Mouse (Mus musculus): ENCODE data around the gene Gabrg3.

Gene Gabrg3

DNA sequence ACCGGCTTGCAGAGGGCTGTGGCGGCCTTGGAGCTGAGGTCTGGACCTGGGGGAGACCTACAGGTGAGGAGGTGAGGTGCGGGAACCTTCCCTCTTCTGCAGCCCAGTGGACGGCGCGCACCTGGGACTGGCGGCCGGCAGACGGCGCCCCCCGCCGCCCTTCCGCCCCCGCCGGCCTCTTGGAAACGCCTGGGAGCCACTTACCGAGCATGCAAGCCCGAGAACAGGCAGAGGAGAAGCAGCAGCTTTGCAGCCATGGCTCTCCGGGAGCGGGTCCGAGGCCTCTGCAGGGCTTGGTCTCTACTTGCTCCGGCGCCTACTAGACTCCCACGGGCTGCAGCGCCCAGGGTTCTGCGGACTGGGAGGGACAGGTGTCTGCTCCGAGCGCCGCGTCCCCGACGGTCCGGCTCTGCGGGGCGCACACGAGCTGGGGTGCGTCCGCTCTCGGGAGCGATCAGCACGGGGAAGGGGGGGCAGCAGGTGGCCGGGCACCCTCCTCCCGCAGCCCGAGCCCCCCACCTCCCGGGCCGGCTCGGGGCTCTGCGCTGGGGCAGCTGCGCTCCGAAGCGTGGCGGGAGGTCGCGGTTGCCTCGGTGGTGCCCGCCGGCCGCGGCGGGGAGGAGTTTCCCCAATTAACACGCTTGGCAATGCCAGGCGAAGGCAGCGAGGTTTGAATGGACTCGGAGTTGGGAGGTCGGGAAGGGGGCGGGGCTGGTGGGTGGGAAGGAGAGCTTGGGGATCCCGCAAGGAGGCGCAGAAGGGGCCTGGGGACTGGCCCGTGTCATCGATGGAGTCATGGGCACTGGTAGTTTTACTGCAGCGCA lies at the start of gene Gabrg3:
Gabrg3 (minus strand) TSS at position 672 of the 824 bp plus-strand sequence.
- peak; percentile 44 for DNase-seq

DNA sequence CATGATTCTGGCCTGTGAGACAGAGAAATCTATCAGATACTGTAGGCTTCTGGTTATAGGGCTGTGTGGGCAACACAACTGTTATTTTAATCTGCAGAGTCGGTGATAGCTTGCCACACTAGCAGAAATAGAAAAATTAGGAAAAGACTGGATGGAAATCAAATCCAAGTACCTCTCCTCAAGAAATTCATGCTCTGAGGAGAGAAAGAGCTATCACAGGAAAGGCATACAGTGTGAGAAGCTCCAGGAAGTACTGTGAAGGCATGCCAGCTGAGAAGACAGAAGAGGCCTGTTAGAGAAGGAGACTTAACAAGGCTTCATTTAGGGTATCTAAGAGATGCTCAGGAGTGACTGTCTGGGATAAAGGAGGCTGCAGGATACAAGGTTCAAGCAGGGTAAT lies 35.7 kb upstream of the Gabrg3 start:
- DNase-seq = no peak

DNA sequence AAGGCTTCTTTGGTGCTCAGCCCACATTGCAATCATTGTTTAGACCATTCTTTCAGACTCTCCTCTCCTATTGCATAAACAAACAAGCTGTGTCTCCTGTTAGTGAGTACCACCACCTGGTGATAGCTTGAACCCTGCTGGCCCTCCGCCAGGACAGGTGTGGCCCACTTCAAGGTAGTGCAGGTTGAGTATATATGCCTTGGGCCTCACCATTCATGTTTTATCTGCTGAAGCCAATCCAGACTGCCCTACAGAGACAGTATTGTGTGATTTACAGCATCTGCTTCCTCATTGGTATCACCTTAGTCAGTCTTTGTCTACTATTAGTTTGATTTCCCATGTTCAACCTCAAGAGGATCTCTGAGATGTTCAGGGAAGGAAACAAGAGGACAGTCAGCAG lies 34.1 kb upstream of the Gabrg3 start:
- DNase-seq = no peak

DNA sequence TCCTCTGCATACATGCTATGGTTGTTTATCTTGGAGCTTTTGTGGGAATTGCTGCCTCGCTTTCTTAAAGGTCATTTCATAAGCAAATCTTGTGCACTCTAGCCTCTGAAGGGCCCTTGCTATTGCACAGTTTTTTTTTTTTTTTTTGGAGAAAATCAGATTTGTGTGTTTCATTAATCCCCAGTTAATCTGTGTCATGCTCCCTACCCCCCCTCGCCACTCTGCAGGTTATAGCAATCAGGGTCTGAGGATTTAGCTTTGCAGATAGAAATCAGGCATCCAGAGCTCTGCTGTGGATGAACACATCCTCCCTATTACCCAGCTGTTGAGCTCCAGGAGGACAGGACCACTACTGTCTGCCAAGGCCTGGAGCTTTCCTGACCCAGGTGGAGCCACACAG lies 32.4 kb upstream of the Gabrg3 start, which contains the start of gene Gabrb3:
Gabrb3 (plus strand) TSS at position 301 of the 400 bp plus-strand sequence.
- no peak for DNase-seq

DNA sequence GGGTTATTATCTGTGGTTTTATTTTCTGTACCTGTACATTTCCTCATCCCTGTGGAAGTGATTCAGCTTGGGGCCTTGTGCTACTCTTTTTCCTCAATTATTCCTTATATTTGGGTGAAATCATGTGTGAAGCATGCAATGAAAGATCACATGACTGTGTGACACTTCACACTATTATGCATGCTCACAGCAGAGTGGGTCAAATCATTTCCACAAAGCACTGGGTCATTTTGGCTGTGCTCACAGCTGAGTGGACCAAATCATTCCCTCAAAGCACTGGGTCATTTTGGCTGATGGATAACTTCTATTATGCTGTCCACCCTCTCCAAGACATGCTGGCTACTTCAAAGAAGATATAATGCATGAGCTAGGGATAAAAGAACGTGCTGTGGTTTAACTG lies 25.9 kb upstream of the Gabrg3 start:
- DNase-seq = no peak

DNA sequence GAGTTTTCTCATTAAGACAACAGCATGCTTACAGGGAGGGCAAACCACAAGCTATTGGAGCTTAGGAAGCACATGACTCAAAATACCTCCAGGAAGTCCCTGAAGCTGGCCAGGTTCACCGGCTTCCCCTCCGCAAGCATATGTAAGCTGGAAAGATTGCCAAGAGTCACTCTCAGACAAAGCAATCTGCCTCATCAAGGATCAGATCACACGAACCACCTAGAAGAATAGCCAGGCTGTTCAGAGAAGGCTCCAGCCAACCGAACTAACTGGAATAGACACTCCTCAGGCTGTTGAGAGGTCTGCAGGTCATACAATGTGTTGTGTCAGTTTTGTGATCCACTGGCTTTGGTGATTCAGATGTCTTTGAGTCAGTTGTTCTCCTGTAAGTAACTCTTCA lies 24.2 kb upstream of the Gabrg3 start:
- no peak for DNase-seq

DNA sequence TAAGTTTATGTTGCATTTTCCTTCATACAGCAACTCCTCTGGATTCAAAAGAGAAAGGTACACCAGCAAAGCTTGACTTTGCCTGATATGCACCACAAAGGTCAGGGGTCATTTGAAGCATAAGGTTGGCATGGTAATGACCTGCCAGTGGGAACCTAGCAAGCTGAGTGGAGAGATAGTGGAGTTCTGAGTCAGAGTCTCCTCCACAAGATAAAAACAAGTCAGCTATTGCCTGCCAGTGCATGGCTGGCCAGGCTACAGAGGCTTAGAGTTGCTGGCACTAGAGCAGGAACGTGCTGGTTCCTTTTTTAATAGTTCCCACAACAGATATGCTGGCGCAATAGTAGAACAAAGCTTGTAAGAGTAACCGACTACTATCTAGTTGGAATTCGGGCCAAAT lies 6.6 kb upstream of the Gabrg3 start:
- DNase-seq = no peak

DNA sequence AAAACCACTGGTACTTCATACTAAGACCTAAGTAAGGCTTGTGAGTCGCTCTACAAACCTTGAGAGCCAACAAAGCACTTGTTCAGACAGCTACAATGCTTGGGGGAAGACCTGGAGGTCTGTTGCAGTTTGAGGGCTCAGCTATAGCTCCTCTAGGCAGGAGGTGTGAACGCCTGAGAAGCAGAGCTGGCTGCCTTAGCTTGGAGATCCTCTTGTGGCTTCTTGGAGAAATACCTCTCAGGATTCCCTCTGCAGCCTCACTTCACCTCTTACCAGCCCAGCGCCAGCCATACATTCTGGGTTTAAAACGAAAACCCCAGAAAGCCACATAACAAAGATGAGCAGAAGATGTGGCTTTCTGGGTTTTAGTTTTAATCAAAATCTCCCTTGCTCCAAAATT lies 3.1 kb upstream of the Gabrg3 start:
- no peak for DNase-seq

DNA sequence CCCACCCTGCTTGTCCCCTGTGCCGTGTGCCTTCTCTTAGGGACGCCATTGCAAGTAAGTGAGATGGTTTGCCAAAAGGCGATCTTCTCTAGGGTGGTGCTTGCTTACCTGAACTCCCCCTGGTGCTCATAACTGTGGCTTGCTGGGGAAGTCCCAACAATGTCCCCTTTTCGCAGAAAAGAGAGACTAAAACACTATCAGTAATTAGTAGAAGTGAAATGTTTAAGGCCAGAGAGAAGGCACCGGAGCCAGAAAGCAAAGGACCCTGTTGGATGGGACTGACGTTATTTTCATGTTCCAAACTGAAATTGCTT lies 310 bp upstream of the Gabrg3 start:
- no peak for DNase-seq

DNA sequence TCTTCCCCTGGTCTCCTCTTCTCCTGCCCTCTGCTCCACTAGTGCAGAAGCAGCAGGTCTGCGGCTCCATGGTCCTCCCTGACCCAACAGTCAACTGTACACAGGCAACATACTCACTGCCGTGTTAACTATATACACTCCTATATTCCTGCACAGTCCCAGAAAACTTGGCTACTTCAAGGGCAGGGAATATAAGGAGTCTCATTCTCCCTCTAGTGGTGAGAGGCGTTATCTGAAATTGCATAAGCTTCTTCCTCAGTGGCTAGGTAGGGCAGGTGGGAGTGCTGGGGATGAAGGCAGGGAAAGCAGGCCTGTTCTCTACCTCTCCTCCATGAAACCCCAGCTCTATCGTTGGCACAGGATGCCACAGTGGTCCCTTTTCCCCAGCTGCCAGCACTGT lies 2.9 kb downstream of the Gabrg3 start:
- DNase-seq = peak; percentile 25

DNA sequence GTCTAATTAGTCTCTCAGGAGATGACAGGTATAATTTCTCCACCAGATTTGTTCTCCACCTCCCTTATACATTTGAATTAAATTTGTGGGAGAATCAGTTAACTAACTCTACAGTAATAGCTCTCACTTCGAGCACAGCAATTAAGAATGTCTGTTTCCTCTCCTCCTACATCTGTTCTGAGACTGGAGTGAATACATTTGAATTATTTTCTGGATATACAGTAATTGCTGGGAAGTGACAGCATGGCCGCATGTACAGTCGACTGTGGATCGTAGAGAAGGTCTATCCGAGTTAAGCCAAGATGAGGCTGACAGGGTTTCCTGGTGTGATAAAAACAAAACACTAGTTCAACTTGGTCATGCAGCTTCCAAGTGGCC lies 21.0 kb downstream of the Gabrg3 start:
- no peak for DNase-seq

DNA sequence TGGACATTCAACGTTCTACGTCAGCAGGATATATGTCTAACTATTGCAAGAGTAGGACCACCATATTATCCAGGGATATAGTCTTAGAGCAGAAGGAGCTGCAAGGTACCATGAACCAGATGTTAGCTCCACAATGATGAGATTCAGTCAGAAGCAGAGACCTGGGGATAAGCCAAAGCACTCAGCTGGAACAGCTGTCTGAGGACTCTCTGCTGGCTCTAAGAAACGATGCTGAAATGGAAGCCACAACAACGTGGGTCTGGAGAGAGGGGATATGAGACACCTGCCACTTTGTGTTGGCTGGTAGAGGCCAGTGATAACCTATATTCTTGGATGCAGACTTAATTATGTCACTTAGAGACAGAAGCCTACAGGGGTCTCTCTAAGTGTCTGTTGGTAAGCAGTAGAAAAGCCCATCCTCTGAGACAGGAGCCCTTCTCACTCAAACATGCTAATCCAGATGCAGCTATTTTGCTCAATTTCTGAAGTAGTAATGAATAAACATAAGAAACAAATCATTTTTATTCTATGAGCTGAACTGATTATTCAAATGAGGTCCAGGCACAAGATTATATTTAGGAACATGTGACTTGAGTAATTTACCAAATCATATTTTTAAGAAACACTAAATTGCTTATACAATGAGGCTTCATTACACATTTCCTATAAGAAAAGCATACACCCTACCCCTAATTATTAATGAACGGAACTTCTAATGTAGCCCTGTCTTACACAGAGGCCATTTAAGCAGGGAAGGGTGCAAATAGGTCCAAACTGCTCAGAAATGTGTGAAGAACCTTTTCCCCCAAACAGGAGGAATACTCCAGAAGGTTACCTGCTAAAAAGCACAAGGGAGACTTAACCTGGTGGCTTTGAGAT lies 21.6 kb downstream of the Gabrg3 start:
- no peak for DNase-seq

DNA sequence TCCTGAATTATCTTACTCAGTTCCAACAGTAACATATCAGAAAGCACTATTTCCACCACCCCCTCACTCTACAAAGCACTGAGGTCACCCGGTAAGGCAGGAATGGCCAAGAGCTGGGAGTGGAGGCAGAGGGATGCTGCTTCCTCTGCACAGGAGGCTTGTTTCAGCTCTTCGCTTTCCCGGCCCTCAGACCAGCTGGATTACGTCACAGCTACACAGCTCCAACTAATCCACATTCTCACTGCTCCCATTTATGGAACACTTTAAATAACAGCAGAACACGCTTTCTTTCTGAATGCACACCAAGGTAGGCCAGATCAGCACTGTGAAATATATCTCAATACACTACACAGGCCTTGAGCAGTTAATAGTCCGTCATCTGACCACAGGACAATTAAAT lies 23.2 kb downstream of the Gabrg3 start:
- DNase-seq = no peak

DNA sequence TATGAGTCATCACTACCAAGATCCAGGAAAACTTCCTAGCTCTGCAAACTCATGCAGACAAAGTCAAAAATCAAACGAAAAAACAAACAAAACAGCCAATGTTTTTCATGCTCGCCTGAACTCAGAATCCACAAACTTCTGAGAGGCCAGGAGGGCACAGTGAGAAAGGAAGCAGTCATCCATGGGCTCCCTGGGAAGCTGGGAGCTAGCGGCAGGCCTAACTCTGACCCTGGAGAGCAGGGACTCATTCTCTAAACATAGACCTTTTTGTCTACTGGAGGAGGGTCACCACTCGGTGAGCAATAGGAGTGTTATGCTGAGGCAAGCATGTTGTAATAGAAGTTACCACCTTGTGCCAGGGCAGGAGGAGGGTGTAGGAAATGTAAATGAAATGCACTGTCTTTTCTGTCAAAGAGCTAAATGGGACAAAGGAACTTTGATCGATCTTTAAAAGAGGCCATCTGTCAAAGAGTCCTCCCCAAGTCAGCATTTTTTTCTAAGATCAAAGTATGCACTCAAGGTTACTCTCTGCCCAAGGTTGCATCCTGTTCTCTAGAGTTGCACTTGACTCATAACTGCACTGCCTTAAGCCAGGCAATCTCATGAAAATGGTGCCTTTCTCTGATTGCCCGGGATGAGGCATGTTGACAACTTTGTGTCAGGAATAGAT lies 29.0 kb downstream of the Gabrg3 start:
- DNase-seq = no peak

DNA sequence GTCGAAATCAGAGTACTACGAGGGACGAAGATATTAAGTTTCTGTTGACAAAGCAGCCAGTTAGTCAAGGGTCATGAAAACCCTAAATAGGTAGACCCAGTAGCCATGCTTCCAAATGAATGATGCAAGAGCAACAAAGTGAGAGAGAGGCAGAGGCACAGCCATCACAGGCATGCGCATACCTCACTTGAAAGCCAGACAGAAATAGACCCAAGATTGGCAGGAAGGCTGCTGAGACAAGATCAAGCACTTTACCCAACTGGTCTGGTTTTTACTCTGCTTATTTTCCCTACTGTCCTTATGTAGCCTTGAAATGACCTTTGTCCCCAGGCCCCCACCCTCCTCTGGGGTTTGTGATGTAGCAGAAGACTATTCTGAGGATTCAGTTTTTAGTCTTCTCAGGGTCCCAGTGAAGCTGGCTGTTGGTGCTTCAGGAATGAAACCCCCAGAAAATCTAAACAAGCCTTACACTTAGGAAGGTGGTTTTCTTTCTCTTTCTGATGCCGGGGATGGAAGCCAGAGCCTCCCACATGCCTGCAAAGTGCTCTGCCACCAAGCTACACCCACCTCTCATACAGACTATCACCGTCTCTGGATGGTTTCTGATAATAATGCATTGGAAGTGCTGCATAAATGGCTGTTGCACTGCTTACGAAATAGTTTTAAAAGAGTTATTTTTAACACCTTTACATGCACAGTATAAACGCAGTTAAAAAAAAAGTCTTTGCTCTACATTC lies 30.3 kb downstream of the Gabrg3 start:
- peak; percentile 20 for DNase-seq

DNA sequence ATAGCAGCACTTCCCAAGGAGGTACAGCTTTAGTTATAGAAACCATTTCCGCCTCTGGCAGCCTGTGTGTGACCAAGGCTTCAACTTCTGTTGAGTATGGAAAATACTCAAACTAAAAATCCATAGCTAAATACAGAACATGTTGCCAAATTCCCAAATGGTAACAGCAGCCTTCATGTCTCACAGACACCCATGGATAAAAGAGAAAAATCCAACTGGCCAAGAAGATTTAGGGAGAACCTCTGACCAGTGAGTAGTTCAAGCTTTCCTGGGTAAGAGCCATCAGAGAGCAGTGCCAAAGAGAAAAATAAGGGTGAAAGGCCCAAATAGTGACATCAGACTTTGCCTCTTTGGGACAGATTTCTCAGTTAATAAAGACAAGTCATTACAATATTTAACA lies 38.2 kb downstream of the Gabrg3 start:
- DNase-seq = no peak

DNA sequence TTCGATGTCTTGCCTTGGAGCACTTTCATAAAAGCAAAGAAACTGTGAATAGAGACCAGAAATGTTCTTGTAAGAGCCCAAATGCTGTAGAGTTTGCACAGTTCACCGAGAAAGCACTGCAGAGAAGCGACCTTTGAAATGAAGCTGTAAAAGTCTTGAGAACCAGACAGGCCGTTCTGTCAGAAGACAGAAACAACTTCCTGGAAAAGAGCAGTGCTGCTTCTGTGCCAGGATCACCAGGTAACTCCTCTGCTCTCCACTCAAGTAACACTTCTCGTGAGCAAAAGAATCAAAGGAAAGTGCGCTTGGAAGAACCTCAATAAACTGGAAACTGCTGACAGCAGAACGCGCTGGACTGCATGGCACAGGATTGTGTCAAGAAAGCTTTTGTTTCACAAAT lies 45.1 kb downstream of the Gabrg3 start:
- DNase-seq = no peak

DNA sequence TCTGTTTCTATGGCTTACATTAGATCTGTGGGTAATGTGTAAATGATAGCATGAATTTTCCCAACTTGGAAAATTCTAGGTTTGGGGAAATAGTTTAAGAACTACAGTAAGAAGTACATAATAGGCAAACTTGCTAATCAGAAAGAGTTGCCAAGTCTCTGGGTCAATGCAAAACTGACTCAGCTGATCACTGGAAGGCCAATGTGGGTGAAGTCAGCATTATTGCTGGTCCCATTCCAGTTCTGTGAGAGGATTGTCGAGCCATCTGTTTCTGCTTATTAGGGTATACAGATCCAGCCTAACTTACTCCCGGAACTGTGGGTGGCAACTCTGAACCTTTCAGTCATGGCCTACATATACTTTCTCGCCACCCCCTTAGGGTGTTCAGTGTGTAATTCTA lies 55.8 kb downstream of the Gabrg3 start:
- DNase-seq = no peak

DNA sequence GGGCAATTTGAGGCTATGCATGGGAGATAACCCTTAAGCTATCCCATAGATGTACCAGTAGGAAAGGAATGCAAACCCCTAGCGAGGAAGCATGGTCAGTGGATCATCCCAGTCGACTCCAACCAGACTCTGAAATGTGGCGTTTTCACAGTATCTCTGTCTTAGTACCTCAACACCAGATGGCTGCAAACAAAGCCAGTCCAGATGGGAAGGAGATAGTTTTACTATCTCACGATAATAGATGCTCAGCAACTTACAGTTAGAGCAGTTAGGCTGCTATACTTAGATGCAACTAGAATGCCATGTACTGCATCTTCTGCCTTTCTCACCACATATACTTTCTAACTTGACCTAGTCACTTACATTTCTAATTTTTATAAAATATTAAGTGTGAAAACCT lies 56.7 kb downstream of the Gabrg3 start:
- no peak for DNase-seq

DNA sequence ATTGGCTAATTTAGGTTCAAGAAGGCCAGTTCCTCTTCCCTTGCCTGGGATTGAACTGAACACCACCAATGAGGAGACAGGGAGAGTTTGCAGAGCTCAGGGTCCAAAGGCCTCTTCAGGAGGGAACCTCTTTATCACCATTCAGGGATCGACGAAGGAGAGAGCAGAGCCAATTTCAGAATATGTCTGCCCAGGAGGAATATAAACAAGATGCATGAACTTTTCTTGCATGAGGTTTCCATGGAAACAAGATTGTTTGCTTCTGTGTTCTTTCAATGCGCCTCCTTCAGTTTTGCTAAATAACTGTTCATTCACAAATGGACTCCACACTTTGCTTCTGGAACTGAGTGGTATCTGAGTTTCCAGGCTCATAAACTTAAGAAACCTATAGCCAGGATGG lies 62.5 kb downstream of the Gabrg3 start:
- DNase-seq = no peak

DNA sequence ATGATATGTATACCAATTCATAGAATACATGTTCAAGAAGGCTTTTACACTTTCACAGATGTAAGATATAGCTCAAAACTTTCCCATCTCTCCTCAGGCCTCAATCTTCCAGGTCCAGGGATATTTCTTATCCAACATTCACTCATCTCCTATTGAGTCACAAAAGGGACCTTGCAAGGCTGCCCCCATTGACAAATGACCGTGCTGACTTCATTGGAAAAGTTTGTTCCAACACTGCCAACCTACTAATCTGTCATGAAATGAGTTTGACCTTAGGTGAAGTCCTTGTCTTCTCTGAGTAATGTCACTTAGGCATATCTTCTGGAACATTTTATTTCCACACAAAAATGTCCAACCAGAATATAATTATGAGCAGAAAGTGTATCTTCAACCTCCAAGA lies 64.9 kb downstream of the Gabrg3 start:
- DNase-seq = no peak

DNA sequence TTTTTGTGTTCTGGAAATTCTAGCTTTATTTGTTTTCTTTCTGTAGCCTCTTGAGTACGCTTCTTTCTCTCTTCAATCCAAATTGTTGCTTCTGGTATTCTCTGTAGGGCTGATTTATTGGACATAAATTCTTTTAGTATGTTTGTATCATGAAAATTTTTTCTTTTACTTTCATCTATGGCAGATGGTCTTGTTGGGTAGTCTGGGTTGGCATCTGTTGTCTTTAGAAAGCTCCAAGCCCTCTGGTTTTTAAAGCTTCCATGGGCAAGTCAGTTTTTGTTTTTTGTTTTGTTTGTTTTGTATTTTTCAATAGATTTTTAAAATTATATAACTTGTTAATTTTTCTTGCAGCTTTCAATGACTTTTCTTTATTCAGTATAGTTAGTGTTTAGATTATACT lies 72.0 kb downstream of the Gabrg3 start:
- DNase-seq = no peak

DNA sequence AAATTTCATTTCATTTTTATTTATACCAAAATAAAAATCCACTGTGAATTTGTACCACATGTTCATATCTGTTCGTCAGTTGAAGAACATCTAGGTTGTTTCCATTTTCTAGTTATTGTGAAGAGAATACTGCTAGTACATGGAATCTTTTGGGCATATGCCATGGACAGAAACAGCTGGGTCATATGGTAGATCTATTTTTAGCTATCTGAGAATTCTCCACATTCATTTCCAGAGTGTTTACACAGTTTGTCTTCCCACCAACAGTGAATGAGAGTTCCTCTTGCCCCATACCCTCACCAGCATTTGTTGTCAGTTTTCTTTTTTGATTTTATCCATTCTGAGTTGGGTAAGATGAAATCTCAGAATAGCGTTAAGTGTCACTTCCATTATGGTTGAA lies 75.0 kb downstream of the Gabrg3 start:
- DNase-seq = no peak

Data from right cerebral cortex, postnatal 25 days (tissue).